Mouse (Mus musculus) neural tube, embryonic 11.5 days (tissue): ENCODE measurements at regions not wholly inside any gene's neighbourhood (a gene's known extent, or its start where the extent isn't known, plus 50 kb on each side); places are given as distances from the start of the nearest gene placed in this dataset.

Source experiments
- ATAC-seq: fragments of 200-750 bp; cut with Nextera tagmentation; 2 replicates; pipeline ENCODE4 v1.8.0; 2017; ENCODE audit warnings: moderate number of reproducible peaks, mild to moderate bottlenecking, moderate TSS enrichment, moderate library complexity; ENCODE audit not compliant: insufficient read depth, low FRiP score, low TSS enrichment
- DNase-seq: peaks from one replicate; pipeline ENCODE4 v3.0.0-alpha.2; 2015; ENCODE audit warnings: low spot score
- H3K27ac ChIP-seq: fragments of 300-500 bp; sonication (generic); 2 replicates; pipeline ENCODE4 v1.5.1; 2014; ENCODE audit warnings: low read depth, mild to moderate bottlenecking, low read length
- H3K27me3 ChIP-seq: fragments of 300-500 bp; sonication (generic); 2 replicates; pipeline ENCODE4 v1.6.1; 2014; ENCODE audit warnings: mild to moderate bottlenecking, low read length, mixed read lengths; ENCODE audit not compliant: control insufficient read depth, insufficient read depth
- H3K36me3 ChIP-seq: fragments of 300-500 bp; sonication (generic); 2 replicates; pipeline ENCODE4 v1.6.1; 2014; ENCODE audit warnings: mild to moderate bottlenecking, low read length, moderate library complexity, mixed read lengths; ENCODE audit not compliant: control insufficient read depth, insufficient read depth
- H3K4me1 ChIP-seq: fragments of 300-500 bp; sonication (generic); 2 replicates; pipeline ENCODE4 v1.6.1; 2014; ENCODE audit warnings: low read length, mixed read lengths; ENCODE audit not compliant: control insufficient read depth, insufficient read depth
- H3K4me2 ChIP-seq: fragments of 300-500 bp; sonication (generic); 2 replicates; pipeline ENCODE4 v1.6.1; 2014; ENCODE audit warnings: low read depth, mild to moderate bottlenecking, moderate library complexity
- H3K4me3 ChIP-seq: fragments of 300-500 bp; sonication (generic); 2 replicates; pipeline ENCODE4 v1.5.1; 2014; ENCODE audit warnings: low read depth, low read length
- H3K9ac ChIP-seq: fragments of 300-500 bp; sonication (generic); 2 replicates; pipeline ENCODE4 v1.6.1; 2014; ENCODE audit warnings: mild to moderate bottlenecking, low read length
- H3K9me3 ChIP-seq: fragments of 300-500 bp; sonication (generic); 2 replicates; pipeline ENCODE4 v1.6.1; 2016; ENCODE audit warnings: low read length; ENCODE audit not compliant: control insufficient read depth
- WGBS: fragments of 180-500 bp; shearing (Covaris S2); extraction: QIAGEN DNeasy Blood & Tissue Kit; methylation state at CpG from one replicate; pipeline ENCODE4 v1.1.7; 2014; 5-methylcytosine and 5-hydroxymethylcytosine counted together

DNA sequence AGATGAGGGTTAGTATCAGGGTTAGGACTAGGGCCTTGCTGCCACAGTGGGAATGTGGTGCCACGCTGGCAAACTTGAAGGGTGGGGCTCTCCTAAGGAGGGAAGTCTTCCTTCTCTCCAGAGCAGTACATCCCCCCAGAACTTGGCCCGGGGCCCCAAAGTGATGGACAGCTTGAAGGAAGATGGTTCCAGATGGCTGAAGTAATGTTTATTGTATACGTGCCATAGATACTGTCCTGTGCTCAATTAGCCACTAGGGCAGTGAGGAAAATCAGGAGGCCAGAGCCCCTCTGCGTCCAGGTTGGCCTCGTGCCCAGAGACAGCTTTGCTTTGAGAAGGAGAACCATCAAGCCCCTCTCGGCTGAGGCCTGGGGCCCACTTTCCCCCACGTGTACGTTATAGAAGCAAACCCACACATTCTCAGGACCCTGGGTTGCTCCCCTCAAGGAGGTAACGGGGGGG is 239.0 kb upstream of the Rtl1 start:
- no peak overlapping the region for H3K27ac ChIP-seq
- no peak for ATAC-seq

DNA sequence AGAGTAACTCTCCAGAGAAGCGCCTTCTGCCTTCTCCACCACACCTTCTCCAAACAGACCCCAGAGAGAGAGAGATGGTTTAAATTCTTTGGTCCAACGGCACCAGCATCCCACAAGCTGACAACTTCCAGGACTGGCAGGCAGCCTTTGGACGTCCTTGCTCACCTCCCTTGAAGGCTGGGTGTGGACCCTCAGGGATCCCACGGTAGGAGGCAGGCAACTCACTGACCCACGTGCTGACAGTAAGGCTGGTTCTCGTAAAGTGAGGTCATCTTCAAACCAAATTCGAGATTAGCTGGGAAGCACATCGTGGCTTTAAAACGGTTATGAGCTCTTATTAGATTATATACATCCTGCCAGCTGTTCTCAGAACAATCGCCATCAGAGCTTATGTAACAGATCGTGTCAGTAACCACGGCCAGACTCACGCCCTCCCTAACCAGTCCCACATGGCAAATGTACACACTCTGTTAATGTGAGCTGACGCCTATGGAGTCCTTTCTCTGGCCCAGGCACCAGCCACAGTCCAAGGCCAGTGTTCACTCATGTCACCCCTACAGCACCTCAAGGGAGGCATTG is 239.9 kb upstream of the Rtl1 start:
- H3K27me3 ChIP-seq = no peaks in the 10 kb centered on the region
- DNase-seq = peak; percentile 36

More for the DNA sequence above, 239.0 kb upstream of the Rtl1 start:
- Histone ChIP-seq H3K4me1 (peaks cover 3% of the 10 kb centered on the region; the same call in 1 of the 2 replicates), H3K36me3 (no peaks in the 10 kb centered on the region), H3K9me3 (no peaks in the 10 kb centered on the region), H3K4me3 (no peak overlapping the region), H3K4me2 (no peak overlapping the region), H3K27me3 (no peaks in the 10 kb centered on the region), H3K9ac (no peak overlapping the region)
- WGBS = 50% methylated on average over 9 of the region's 9 CpGs
- DNase-seq = peak; percentile 53

DNA sequence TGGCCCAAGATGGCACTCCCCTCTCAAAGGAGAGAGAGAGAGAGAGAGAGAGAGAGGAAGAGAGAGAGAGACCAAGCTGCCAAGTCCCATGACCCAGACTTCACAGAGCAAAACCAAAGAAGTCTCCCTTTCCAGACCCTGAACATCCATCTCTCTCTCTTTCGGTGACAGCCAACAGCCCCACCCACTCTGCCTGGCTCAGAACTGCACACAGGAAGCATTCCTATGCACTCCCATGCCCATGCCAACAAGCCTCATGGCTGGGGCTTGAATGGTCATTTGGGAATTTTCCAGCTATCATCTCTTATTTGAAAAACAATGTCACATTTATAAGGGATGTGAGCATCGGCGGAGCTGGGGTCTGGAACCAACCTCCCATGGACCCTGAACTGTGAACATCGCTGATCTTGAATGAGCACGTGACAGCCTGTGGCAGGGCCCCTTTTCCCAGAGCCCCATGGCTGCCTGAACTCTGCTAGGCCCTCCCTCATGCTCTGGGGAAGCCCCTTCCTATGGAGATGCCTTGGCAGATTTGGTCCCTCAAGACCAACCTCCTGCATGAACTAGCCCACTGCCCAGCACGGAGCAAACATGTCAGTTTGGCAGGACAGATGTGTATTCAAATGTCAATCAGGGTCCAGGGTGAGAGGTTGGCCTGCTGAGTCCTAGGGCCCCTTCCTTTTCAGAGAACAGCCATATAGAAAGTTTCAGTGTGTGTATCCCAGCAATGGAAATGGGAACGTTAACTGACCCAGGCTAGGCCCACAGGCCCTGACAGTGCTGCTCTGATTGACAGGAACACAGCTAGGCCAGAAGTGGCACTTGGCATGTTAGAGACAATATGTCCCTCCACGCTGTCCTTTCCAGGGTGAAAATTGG is 244.8 kb upstream of the Rtl1 start:
- Histone ChIP-seq H3K27ac (no peak overlapping the region), H3K4me2 (no peak overlapping the region), H3K4me3 (no peak overlapping the region), H3K27me3 (no peaks in the 10 kb centered on the region), H3K9ac (no peak overlapping the region), H3K9me3 (no peaks in the 10 kb centered on the region), H3K4me1 (no peaks in the 10 kb centered on the region), H3K36me3 (no peaks in the 10 kb centered on the region)
- ATAC-seq (no peak), DNase-seq (no peak)
- WGBS = 72% methylated on average over 8 of the region's 8 CpGs

More for the DNA sequence above, 239.9 kb upstream of the Rtl1 start:
- Histone ChIP-seq H3K4me3 (no peak overlapping the region), H3K4me1 (peaks cover 3% of the 10 kb centered on the region; the same call in 1 of the 2 replicates), H3K9ac (no peak overlapping the region), H3K4me2 (no peak overlapping the region), H3K9me3 (no peaks in the 10 kb centered on the region), H3K27ac (no peak overlapping the region), H3K36me3 (no peaks in the 10 kb centered on the region)
- no peak for ATAC-seq
- 69% methylated on average over 14 of the region's 14 CpGs for WGBS

DNA sequence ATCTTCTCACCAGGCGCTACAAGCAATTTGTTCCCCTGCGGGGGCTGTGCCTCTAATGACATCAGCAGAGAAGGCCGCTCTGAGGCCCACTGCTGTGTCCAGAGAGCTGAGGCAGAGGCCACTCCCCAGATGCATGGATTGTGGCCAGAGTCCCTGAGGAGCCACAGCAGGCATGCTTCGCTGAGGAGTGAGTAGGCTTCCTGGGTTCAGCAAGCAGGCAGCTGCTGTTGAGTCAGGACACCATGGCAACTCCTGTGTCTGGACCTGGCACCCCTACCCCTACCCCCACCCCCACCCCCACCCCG is 245.4 kb upstream of the Rtl1 start:
- no peak overlapping the region for H3K9ac ChIP-seq
- H3K4me2 ChIP-seq = no peak overlapping the region
- ATAC-seq = no peak
- DNase-seq = no peak
- no peak overlapping the region for H3K4me3 ChIP-seq
- H3K27ac ChIP-seq = no peak overlapping the region
- H3K27me3 ChIP-seq = no peaks in the 10 kb centered on the region
- WGBS = 37% methylated on average over 5 of the region's 5 CpGs
- H3K36me3 ChIP-seq = no peaks in the 10 kb centered on the region
- no peaks in the 10 kb centered on the region for H3K4me1 ChIP-seq
- no peaks in the 10 kb centered on the region for H3K9me3 ChIP-seq

GRCm38 (mm10) chr12:109856336-109856735 is 256.2 kb upstream of the Rtl1 start:
- no peaks in the 10 kb centered on the region for H3K9me3 ChIP-seq
- ATAC-seq (no peak), DNase-seq (no peak)
- H3K36me3 ChIP-seq = no peaks in the 10 kb centered on the region
- no peak overlapping the region for H3K4me3 ChIP-seq
- H3K4me2 ChIP-seq = no peak overlapping the region
- WGBS = 93% methylated on average over 1 of the region's 1 CpGs
- H3K27me3 ChIP-seq = no peaks in the 10 kb centered on the region
- no peaks in the 10 kb centered on the region for H3K4me1 ChIP-seq
- no peak overlapping the region for H3K9ac ChIP-seq
- H3K27ac ChIP-seq = no peak overlapping the region

- no peaks in the 10 kb centered on the region for H3K36me3 ChIP-seq
- no peak overlapping the region for H3K4me2 ChIP-seq
- DNase-seq = no peak
- no peaks in the 10 kb centered on the region for H3K9me3 ChIP-seq
- ATAC-seq = no peak
- no peak overlapping the region for H3K27ac ChIP-seq
- no peaks in the 10 kb centered on the region for H3K4me1 ChIP-seq
- no peaks in the 10 kb centered on the region for H3K27me3 ChIP-seq
- no peak overlapping the region for H3K9ac ChIP-seq
- H3K4me3 ChIP-seq = no peak overlapping the region
- WGBS = 59% methylated on average over 4 of the region's 4 CpGs
Measured at GRCm38 (mm10) chr12:109857705-109858104, 257.6 kb upstream of the Rtl1 start.

DNA sequence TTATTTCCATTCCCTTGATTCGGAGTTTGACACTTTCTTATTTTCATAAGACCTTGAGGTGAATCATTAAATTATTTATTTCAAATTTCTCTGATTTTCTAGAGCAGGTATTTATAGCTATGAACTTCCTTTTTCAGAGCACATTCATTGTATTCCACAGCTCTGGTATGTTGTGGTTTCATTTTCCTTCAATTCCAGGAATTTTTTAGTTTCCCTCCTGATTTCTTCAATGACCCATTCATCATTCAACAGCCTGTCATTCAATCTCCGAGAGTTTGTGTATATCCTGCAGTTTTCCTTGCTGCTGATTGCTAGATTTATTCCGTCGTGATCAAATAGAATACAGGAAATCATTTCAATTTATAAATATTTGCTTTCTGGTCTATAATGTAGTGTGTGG is 264.7 kb upstream of the Rtl1 start:
- WGBS = 87% methylated on average over 4 of the region's 4 CpGs
- no peaks in the 10 kb centered on the region for H3K4me1 ChIP-seq
- no peak overlapping the region for H3K9ac ChIP-seq
- H3K36me3 ChIP-seq = no peaks in the 10 kb centered on the region
- no peak overlapping the region for H3K27ac ChIP-seq
- H3K4me3 ChIP-seq = no peak overlapping the region
- no peaks in the 10 kb centered on the region for H3K27me3 ChIP-seq
- ATAC-seq (no peak), DNase-seq (no peak)
- H3K9me3 ChIP-seq = no peaks in the 10 kb centered on the region
- no peak overlapping the region for H3K4me2 ChIP-seq

- no peak overlapping the region for H3K4me2 ChIP-seq
- WGBS = 89% methylated on average over 14 of the region's 14 CpGs
- DNase-seq (no peak), ATAC-seq (no peak)
- no peak overlapping the region for H3K27ac ChIP-seq
- H3K4me1 ChIP-seq = no peaks in the 10 kb centered on the region
- H3K9ac ChIP-seq = no peak overlapping the region
- no peaks in the 10 kb centered on the region for H3K27me3 ChIP-seq
- H3K4me3 ChIP-seq = no peak overlapping the region
- no peaks in the 10 kb centered on the region for H3K36me3 ChIP-seq
- no peaks in the 10 kb centered on the region for H3K9me3 ChIP-seq
Measured at GRCm38 (mm10) chr12:109871021-109871420, 270.9 kb upstream of the Rtl1 start.

DNA sequence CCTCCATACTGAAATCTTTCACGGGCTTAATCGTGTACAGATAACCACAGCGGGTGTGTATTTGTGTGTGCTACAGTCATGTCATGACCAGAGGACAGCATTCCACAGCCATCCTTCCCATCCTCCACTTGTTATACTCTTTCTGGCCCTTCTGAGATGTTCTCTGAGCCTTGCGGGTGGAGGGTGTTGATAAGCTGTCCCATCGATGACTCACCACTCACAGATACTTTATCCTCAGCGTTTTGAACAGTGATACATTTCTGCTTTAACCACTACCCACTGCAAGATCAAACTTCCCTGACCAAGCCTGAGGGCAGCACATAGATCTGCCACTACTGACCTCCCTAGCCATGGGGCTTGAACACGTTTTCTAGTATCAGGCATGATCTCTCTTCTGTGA is 274.3 kb upstream of the Rtl1 start:
- H3K4me3 ChIP-seq = no peak overlapping the region
- no peaks in the 10 kb centered on the region for H3K27me3 ChIP-seq
- WGBS = 90% methylated on average over 7 of the region's 7 CpGs
- H3K27ac ChIP-seq = no peak overlapping the region
- no peak overlapping the region for H3K9ac ChIP-seq
- no peaks in the 10 kb centered on the region for H3K36me3 ChIP-seq
- H3K4me1 ChIP-seq = no peaks in the 10 kb centered on the region
- no peak for DNase-seq
- ATAC-seq = no peak
- no peak overlapping the region for H3K4me2 ChIP-seq
- no peaks in the 10 kb centered on the region for H3K9me3 ChIP-seq
